Mouse (Mus musculus): ENCODE measurements around the gene Dpp6.
A peak's percentile ranks its signal among the peaks of the same experiment; 100 is the strongest.

Gene Dpp6

GRCm38 (mm10) chr5:27066837-27067236 is 249.8 kb downstream of the Dpp6 start:
- DNase-seq (ENCODE audit: low spot score), result no peak

DNA sequence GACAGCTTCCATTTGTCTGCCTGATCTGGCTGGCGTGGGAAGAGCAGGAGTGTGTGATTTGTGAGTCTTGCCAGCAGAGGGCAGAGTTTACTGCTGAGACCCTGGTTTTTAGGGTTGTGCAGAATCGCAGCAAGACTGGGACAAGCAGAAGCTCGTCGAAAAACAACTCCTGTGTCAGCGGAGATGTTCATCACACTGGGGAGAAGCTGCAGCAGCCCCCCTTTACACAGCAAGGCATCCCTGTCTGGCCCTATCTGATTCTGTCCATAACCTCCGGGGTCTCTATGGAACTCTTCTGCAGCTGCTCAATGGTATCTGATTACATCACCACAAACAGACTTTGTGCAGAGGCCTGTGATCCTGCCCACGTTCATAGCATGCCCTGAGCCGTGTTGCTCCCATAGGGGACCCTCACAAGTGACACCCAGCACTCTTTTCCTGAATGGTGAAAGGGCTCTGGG is 258.2 kb downstream of the Dpp6 start:
- DNase-seq (ENCODE audit: low spot score), result peak; percentile 85

DNA sequence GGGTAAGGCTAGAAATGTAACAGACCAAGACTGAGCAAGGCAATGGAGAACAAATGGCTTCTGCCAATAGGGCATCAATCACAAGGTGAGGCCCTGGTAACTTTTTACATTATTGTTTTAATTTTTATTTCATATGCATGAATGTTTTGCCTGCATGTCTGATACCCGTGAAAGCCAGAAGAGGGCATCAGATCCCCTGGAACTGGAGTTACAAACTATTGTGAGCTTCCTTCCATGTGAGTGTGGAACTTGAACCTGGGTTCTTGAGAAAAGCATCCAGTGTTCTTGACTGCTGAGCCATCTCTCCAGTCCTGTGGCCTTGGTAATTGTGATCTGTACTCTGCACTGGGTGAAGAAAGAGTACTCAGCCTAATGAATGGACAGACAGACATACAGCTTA is 259.0 kb downstream of the Dpp6 start:
- peak; percentile 15 for DNase-seq (ENCODE audit: low spot score)

DNA sequence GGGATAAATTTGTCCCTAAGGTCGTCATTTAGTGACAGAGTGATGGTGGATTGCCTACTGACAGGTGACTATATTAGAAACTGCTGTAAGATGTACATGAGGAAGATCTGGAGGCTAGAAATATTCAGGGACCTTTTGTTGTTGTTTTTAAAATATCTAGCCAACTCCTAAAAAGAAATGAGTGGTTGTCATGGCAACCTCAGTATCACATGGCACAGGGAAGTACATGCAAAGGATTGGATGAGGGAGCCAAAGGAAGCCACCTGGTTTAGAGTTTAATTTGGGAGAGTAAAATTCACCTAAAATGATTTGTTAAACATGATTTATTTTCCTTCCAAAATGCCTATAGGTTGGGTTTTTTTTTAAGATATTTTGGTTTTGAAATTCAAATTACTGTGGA is 260.8 kb downstream of the Dpp6 start:
- no peak for DNase-seq (ENCODE audit: low spot score)

GRCm38 (mm10) chr5:27081275-27081674 is 264.3 kb downstream of the Dpp6 start:
- DNase-seq (ENCODE audit: low spot score), result no peak

GRCm38 (mm10) chr5:27083762-27084161 is 266.8 kb downstream of the Dpp6 start:
- no peak for DNase-seq (ENCODE audit: low spot score)

DNA sequence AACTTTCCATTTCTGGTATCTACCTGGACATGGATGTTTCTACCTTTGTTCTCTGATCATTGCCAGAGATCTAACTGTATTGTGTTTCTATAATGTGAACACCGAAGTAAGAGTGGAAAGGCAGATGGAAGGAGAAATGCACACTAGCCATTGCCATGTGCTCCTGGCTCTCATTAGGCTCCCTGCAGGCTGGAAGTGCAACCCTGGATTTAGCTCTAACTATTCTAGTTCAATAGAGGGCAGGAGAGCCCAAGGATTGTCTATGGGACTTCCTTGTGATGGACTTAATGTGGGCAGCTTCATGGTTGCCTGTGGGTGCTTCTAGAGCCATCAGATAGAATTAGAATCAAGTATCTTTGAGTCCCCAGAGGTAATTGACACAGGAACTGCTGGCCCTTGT is 291.2 kb downstream of the Dpp6 start:
- no peak for DNase-seq (ENCODE audit: low spot score)

DNA sequence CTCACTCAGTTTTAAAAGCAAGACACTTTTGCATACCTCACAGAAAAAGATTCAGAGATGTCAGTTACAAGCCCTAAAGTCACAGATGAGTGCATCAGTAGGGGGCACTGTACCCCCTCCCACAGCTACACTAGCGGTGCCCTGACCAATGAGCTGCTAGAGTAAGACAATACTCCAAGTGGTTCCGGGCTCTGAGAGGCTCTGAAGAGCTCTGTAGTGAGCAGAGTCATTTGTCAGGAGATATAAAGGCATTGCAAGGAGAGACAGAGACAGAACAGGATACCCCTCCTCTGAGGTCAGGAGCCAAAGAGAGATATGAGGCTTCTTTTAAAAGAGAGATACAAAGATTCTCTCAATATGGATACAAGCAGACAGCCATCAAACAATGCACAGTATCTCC is 305.5 kb downstream of the Dpp6 start:
- DNase-seq (ENCODE audit: low spot score), result no peak

DNA sequence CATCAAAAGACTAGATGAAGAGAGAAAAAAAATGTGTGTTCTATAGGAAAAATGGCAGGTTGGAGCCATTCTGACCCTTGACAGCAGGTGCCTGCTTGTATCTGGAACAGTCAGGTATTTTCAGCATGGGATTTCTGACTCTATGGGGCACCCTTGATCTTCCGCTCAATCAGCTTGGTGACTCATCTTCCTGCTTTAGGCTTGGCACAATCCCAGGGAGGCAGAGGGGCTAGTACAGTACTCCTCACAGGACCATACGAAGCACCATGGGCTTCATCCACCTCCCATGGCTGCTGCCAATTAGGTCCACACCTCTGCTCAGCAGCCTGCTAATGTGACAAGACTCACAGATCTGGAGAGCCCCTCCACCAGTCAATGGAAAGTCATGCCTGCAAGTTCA is 305.9 kb downstream of the Dpp6 start:
- DNase-seq (ENCODE audit: low spot score), result no peak

DNA sequence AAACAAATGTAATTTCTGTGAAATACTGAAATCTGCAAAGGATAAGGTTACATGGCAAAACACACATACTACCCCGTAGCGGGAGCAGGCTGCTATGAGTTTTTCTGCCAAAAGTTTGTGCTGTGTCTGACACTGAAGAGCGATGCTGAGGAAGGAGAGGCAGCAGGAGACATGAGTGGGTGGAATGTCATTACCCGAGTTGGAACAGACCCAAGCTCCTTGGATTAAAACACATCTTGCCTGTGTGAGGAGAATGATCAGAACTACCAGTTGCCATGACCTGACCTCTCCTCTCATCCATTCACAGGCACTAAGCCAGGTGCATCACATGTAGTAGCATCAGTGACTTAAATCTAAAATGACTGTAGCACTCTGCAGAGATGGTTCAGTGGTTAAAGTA is 309.0 kb downstream of the Dpp6 start:
- no peak for DNase-seq (ENCODE audit: low spot score)

DNA sequence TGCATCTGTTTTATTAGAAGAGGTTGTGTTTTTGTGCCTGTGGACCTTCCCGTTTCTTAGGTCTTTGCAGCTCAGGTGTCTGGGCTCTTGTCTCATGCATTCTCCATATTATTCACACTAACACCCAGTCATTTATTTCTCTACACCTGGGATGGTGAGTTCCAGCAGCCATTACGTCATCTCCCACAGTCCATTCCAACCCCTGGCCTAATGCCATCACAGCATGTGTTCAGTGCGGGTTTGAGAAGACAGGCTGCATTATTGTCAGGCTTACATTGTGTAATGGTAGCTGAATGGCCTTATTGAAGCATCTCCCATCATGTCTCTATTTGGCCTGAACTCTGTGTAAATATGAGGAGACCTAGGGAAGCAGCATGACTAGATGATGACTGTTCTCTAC is 316.2 kb downstream of the Dpp6 start:
- no peak for DNase-seq (ENCODE audit: low spot score)

DNA sequence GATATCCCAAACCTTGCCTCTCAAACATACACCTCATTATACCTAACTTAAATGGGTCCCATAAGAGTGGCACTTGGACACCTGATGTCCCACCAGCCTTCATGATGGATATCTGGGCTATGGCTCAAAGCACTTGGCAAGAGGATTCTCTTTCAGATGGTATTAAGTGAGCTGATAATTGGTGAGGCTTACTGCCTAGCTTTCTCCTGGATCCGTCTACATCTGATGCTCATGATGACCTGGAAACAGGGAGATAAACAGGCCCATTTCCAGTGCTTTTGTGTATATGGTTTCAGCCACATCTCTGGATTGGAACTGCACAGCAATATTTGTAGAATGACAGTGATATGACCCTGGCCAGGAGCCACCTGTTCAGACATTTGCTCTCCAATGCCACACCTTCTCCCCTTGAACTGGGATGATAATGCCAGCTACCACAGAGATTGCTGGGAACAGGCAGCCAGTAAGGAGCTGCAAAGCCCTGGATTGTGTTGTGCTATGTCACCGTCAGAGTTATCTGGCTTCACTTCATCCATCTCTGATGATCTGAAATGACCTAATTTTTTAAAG is 317.5 kb downstream of the Dpp6 start:
- DNase-seq (ENCODE audit: low spot score), result no peak

DNA sequence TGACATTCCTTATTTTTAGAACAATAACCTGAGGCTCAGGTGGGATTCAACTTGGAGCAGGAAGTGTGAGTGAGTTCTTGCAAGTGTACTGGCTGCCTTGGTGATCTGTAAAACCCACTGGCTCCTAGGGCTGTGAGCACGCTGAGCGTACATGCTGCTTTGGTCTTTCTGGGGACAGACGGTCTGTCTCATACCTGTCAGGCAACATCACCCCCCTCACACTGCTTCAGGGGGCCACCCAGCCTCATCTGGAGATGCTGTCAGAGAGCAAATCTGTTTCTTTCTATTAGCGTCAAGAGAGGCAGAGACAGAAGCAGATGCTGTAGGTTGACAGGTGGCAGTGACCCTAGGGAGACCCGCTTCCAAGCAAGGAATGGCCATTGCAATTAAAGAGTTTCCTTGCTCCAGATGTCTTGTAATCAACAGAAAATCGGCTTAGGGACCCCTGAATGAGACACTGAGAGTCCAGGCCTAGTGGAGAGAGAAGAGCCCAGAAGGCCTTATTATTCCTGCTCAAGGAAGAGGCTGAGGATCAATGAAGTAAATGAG is 330.5 kb downstream of the Dpp6 start:
- DNase-seq (ENCODE audit: low spot score), result peak; percentile 37

DNA sequence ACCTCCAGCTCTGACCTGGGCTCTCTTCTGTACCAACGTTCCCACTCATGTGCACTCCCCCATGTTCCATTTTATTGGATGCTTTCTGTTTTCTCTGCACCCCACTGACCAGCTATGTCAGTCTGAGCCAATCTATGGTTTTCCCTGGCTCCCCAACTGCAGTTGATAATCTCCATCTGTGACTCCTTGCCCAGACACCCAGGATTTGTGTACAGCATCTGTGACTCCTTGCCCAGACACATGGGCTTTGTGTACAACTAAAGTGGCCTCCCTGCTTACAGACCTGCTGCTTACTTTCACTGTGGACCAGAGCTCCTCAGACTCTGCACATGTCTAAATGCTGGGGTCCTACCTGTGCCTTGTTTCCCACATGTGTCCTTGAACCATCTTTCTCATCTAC is 334.0 kb downstream of the Dpp6 start:
- DNase-seq (ENCODE audit: low spot score), result no peak

DNA sequence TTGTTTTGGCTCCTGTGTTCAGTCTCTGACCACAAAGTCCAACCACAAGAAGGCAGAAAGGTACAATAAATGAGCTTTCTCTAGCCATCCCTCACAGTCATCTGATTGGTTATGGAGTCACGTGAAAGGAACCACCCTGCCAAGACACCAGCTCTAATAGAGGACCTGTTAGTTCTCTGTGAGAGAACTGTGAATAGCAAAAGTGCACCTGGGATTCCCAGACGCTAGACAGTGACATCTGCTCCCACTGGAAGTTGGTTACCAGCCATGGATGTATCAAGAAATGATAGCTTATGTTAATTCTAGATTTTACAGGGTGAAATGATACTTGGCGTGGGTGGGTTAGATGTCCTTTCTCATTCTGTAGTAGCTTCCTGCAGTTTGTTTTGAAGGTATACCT is 338.7 kb downstream of the Dpp6 start:
- DNase-seq (ENCODE audit: low spot score), result no peak

GRCm38 (mm10) chr5:27156366-27156765 is 339.4 kb downstream of the Dpp6 start:
- no peak for DNase-seq (ENCODE audit: low spot score)

DNA sequence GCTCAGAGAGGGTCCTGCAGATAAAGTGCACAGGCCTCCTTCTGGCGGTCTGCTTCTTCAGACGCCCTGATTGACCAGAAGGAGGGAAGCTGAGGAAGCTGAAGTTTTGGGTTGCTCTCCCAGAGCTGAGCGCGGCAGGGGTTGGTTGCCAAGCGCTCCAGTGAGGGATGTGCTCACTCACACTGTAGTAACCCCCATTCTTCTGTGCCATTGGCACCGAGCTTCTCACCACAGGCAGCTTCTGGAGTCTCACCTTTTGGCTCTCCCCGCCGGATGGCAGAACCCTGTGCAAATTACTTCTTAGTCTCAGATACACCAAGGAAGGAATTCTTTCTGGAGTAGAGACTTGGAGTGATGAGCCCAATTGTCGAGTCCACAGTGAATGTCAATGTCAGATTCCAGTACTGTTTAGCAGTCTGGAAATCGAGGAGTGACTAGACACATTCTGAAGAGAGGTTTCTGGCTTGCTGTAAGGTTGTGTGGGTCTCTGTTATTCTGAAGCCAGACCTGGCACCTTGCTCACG is 344.2 kb downstream of the Dpp6 start:
- DNase-seq (ENCODE audit: low spot score), result no peak

GRCm38 (mm10) chr5:27168550-27168949 is 351.5 kb downstream of the Dpp6 start:
- no peak for DNase-seq (ENCODE audit: low spot score)

- DNase-seq (ENCODE audit: low spot score), result no peak
Measured at GRCm38 (mm10) chr5:27184963-27185362, 368.0 kb downstream of the Dpp6 start.

- DNase-seq (ENCODE audit: low spot score), result peak; percentile 22
Measured at GRCm38 (mm10) chr5:27191242-27191969, 374.4 kb downstream of the Dpp6 start.

DNA sequence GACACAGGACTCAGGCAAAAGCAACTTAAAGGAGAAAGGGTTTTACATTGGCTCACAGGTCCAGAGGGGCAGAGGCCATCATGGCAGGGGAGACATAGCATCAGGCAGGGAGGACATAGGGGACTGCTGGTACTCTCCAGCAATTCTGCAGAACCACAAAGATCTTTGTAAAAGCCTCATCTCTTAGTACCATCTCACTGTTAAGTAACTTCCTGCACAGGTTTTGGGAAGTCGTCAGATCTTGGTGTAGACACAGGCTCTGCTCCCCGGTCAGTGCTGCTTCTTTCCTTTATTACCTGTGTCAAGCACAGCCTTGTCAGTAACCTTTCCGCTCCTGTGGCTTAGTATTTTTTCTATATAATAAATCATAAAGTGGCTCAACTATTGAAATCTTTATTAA is 377.2 kb downstream of the Dpp6 start:
- DNase-seq (ENCODE audit: low spot score), result no peak

DNA sequence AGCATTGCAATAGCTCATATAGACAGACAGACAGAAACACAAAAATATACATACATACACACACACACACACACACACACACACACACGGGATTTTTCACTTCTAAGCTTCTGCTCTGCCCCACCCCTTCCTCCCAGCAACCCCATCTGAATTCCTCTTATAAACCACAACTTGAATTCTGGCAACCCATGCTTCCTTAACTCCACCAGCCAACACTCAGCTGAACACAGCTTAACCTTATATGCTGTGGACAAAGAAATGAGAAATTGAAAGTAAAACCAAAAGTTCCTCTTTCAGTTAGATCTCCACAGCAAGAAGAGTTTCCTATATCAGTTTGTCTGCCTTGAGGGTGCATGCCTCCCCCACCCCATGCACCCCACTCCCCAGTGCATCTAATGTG is 378.0 kb downstream of the Dpp6 start:
- no peak for DNase-seq (ENCODE audit: low spot score)

DNA sequence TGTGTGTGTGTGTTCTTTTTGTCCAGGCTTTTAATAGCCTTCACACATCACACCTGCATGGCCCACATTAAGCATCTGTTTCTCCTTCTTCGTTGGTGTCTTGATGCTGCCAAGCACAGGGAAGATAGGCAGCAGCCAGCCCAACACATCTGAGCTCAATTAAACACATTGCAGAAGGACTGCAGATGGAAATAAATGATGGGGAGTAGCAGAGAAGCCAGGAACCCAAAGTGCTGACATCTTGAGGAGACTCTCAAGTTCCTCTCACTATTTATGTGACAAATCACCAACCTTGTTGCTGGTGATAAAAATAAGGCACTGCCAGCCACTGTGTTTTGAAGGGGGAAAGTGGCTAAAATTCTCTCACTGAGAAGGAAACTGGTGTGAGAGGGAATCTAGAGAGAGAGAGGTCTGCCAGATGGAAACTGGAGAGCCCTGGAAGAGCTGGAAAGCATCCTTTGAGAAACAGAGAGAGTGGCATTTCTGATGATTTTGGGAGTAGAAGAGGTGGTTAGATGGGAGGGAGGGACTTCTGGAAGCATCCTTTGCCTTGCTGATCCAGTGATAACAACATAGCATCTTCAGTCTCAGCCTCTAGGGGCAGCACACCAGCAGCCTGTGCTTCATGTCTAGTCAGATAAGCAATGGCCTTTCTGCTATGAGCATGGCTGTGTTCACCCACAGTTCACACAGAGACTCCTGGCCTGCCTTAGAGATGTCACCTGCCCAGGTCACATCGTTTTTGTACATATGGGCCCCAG is 383.8 kb downstream of the Dpp6 start:
- DNase-seq (ENCODE audit: low spot score), result peak; percentile 35
